Mouse (Mus musculus) liver, embryonic 16.5 days (tissue): ENCODE results near the gene Fancm. TPM values are rescaled to one million over a fixed set of nuclear protein-coding genes. Genes with fewer than 3 reads are reported as not detected.

Source experiments
- polyA plus RNA-seq: library from polyadenylated mRNA; unstranded; fragments of >200 nt; fragmentation: Nextera tagmentation; extraction: Ambion mirVana; gene quantifications from 2 replicates; pipeline ENCODE4 v1.2.1, GENCODE M21; 2015

The Fancm gene
- polyA plus RNA-seq, 1 experiment from 2014 or later = 3.2 TPM

Other genes with a start within 250 kb of the Fancm start
- 0.14 TPM in 1 of 2 replicates, not detected in the other for gene Gm527, start 157.7 kb upstream of the Fancm start, polyA plus RNA-seq
- 2.4 and 3.1 TPM in 2 replicates for gene Klhl28, start 110.1 kb upstream of the Fancm start, polyA plus RNA-seq
- gene Togaram1, start 109.8 kb upstream of the Fancm start, polyA plus RNA-seq = 5.9 TPM in 2 replicates
- gene Prpf39, start 39.3 kb upstream of the Fancm start, polyA plus RNA-seq = 13.6 and 16.4 TPM in 2 replicates
- 101 and 105 TPM in 2 replicates for gene Fkbp3, start 1.6 kb upstream of the Fancm start, polyA plus RNA-seq
- gene Mis18bp1, start 97.0 kb downstream of the Fancm start, polyA plus RNA-seq = 33.0 and 36.1 TPM in 2 replicates
- gene Wdr20rt, start 149.9 kb downstream of the Fancm start, polyA plus RNA-seq = not detected in 2 replicates